In genomic region chr5:135106758-135107256, GRCm38 (mm10) we compare ENCODE assay signal across 9 mouse cellular contexts. TPM values are rescaled to one million over a fixed set of nuclear protein-coding genes. Genes with fewer than 3 reads are reported as not detected.
A peak's percentile ranks its signal among the peaks of the same experiment; 100 is the strongest.
DNase-seq lines count a peak whose midpoint lies in the region; ATAC-seq and TF ChIP-seq lines count a peak whose summit lies in the region.
"Had no signal": no experiment of that assay in that cellular context is flagged by ENCODE, and none has a peak within 500 bp of the region (broad histone marks: within the 10 kb centered on the region; RNA-seq: fewer than 3 reads in every experiment).

No protein-coding gene starts in this region.

- under 1% methylated on average over 48 of the region's 48 CpGs for WGBS in forebrain, embryonic 14.5 days
- WGBS in liver, embryonic 15.5 days (ENCODE audit: insufficient replicate concordance): under 1% methylated on average over 48 of the region's 48 CpGs
- WGBS in neural tube, embryonic 12.5 days: under 1% methylated on average over 48 of the region's 48 CpGs
- 1% methylated on average over 47 of the region's 48 CpGs for WGBS in stomach, postnatal 0 days

- no peak for TF ChIP-seq EP300 in stomach, postnatal 0 days (optimal IDR thresholded peaks at IDR 0.05)

- H3K4me1 ChIP-seq in E14TG2a.4 (replicated peaks; ENCODE audit: low read depth, low read length): peaks cover 29% of the 10 kb centered on the region
- H3K4me1 ChIP-seq in forebrain, embryonic 14.5 days (ENCODE audit: control insufficient read depth, insufficient read depth, low read length): 0 out of 2 replicates have a peak, but pooled peaks cover 3% of the 10 kb centered on the region
- peaks cover 18% of the 10 kb centered on the region; the same call in 1 of the 2 replicates for H3K4me1 ChIP-seq in liver, embryonic 15.5 days (replicated peaks)
- H3K4me1 ChIP-seq in neural tube, embryonic 12.5 days: peaks cover 15% of the 10 kb centered on the region
- no peaks in the 10 kb centered on the region for H3K4me1 ChIP-seq in stomach, postnatal 0 days (replicated peaks; ENCODE audit: control insufficient read depth, insufficient read depth)

- H3K9ac ChIP-seq in forebrain, embryonic 14.5 days (ENCODE audit: low read length): peak overlapping the region; percentile 56
- H3K9ac ChIP-seq in liver, embryonic 15.5 days: peak overlapping the region; percentile 40; the same call in 1 of the 2 replicates
- 0 out of 2 replicates have a peak overlapping the region, but pooled peaks have one; percentile 26 for H3K9ac ChIP-seq in neural tube, embryonic 12.5 days
- peak overlapping the region; percentile 62 for H3K9ac ChIP-seq in stomach, postnatal 0 days (ENCODE audit: low read length)

- H3K4me2 ChIP-seq in forebrain, embryonic 14.5 days (ENCODE audit: low read length): peak overlapping the region; percentile 84
- peak overlapping the region; percentile 67 for H3K4me2 ChIP-seq in liver, embryonic 15.5 days
- H3K4me2 ChIP-seq in neural tube, embryonic 12.5 days (replicated peaks): peak overlapping the region; percentile 88
- peak overlapping the region; percentile 85 for H3K4me2 ChIP-seq in stomach, postnatal 0 days (replicated peaks; ENCODE audit: low read depth)

- peak overlapping the region; percentile 84 for H3K4me3 ChIP-seq in E14TG2a.4 (replicated peaks; ENCODE audit: low read length)
- peak overlapping the region; percentile 38 for H3K4me3 ChIP-seq in forebrain, embryonic 14.5 days (ENCODE audit: low read depth, low read length)
- H3K4me3 ChIP-seq in liver, embryonic 15.5 days (replicated peaks): peak overlapping the region; percentile 52
- H3K4me3 ChIP-seq in neural tube, embryonic 12.5 days: peak overlapping the region; percentile 40
- H3K4me3 ChIP-seq in stomach, postnatal 0 days (ENCODE audit: low read depth, low read length): peak overlapping the region; percentile 47

- H3K9me3 ChIP-seq in E14TG2a.4 (ENCODE audit: low read length): no peaks in the 10 kb centered on the region
- no peaks in the 10 kb centered on the region for H3K9me3 ChIP-seq in forebrain, embryonic 14.5 days (replicated peaks; ENCODE audit: control insufficient read depth, low read length)
- no peaks in the 10 kb centered on the region for H3K9me3 ChIP-seq in liver, embryonic 15.5 days (replicated peaks)
- H3K9me3 ChIP-seq in neural tube, embryonic 12.5 days: no peaks in the 10 kb centered on the region
- H3K9me3 ChIP-seq in stomach, postnatal 0 days (ENCODE audit: control insufficient read depth, low read length): no peaks in the 10 kb centered on the region

- H3K27ac ChIP-seq in forebrain, embryonic 14.5 days (ENCODE audit: low read depth, low read length): no peak overlapping the region
- H3K27ac ChIP-seq in liver, embryonic 15.5 days (replicated peaks): peak overlapping the region; percentile 38; the same call in 1 of the 2 replicates
- no peak overlapping the region for H3K27ac ChIP-seq in neural tube, embryonic 12.5 days
- no peak overlapping the region for H3K27ac ChIP-seq in stomach, postnatal 0 days (replicated peaks)

- intact Hi-C loops in heart, postnatal 10 days (cut with DNase I): no loop called here

- no peak for TF ChIP-seq CTCF in E14TG2a.4 (conservative IDR thresholded peaks at IDR 0.05; ENCODE audit: low read length)
- TF ChIP-seq CTCF in stomach, postnatal 0 days (IDR thresholded peaks at IDR 0.05; ENCODE audit: low read depth): no peak

- H3K27me3 ChIP-seq in E14TG2a.4 (ENCODE audit: insufficient read depth, low read length): peaks cover 78% of the 10 kb centered on the region
- H3K27me3 ChIP-seq in forebrain, embryonic 14.5 days (replicated peaks; ENCODE audit: control insufficient read depth, insufficient read depth, low read length): peaks cover 50% of the 10 kb centered on the region
- peaks cover 73% of the 10 kb centered on the region for H3K27me3 ChIP-seq in liver, embryonic 15.5 days
- peaks cover 53% of the 10 kb centered on the region for H3K27me3 ChIP-seq in neural tube, embryonic 12.5 days (replicated peaks)
- H3K27me3 ChIP-seq in stomach, postnatal 0 days (ENCODE audit: control insufficient read depth, insufficient read depth, low read length): no peaks in the 10 kb centered on the region; the same call in 1 of the 2 replicates

- no peaks in the 10 kb centered on the region for H3K36me3 ChIP-seq in E14TG2a.4 (ENCODE audit: insufficient read depth, low read length)
- H3K36me3 ChIP-seq in forebrain, embryonic 14.5 days (ENCODE audit: control insufficient read depth, insufficient read depth, low read length): no peaks in the 10 kb centered on the region
- H3K36me3 ChIP-seq in liver, embryonic 15.5 days (replicated peaks): no peaks in the 10 kb centered on the region
- no peaks in the 10 kb centered on the region for H3K36me3 ChIP-seq in neural tube, embryonic 12.5 days
- no peaks in the 10 kb centered on the region for H3K36me3 ChIP-seq in stomach, postnatal 0 days (ENCODE audit: control insufficient read depth, insufficient read depth, low read length)

- DNase-seq in cerebellum, adult 11-12 months: peak; percentile 36
- DNase-seq in forebrain, embryonic 14.5 days (ENCODE audit: low spot score): peak; percentile 97
- peak; percentile 90 for DNase-seq in heart, postnatal 10 days
- peak; percentile 97 for DNase-seq in kidney, postnatal 25 days
- peak; percentile 89 for DNase-seq in stomach, postnatal 0 days (ENCODE audit: low spot score)

- peak; percentile 97 for ATAC-seq in forebrain, embryonic 14.5 days
- ATAC-seq in liver, embryonic 15.5 days (ENCODE audit: insufficient read depth): peak; percentile 58
- ATAC-seq in neural tube, embryonic 12.5 days (ENCODE audit: low FRiP score, low read depth): peak; percentile 86
- peak; percentile 83 for ATAC-seq in stomach, postnatal 0 days (ENCODE audit: low FRiP score, low TSS enrichment)

RNA-seq across cellular contexts. Expression of gene Mlxipl, which starts 17.1 kb away (rescaled TPM):
- polyA plus RNA-seq in forebrain, embryonic 14.5 days (2014; fragmentation: Nextera tagmentation; extraction: Ambion mirVana): 0.36 and 0.64 TPM in 2 replicates
- 10 to 100 TPM; 12.2 to 15.9 TPM for total RNA-seq in heart, postnatal 10 days (2021)
- polyA plus RNA-seq in liver, embryonic 15.5 days (2015; fragmentation: Nextera tagmentation; extraction: Ambion mirVana): 9.6 and 11.9 TPM in 2 replicates
- 0.58 and 0.66 TPM in 2 replicates for polyA plus RNA-seq in neural tube, embryonic 12.5 days (2016; fragmentation: Nextera tagmentation; extraction: Ambion mirVana)
- 0.22 and 0.91 TPM in 2 replicates for polyA plus RNA-seq in stomach, postnatal 0 days (2015; fragmentation: Nextera tagmentation; extraction: Ambion mirVana)
- total RNA-seq: MEL had no signal

RNA-seq across cellular contexts. Expression of gene Vps37d, which starts 28.7 kb away (rescaled TPM):
- 25.0 and 28.9 TPM in 2 replicates for polyA plus RNA-seq in forebrain, embryonic 14.5 days (2014; fragmentation: Nextera tagmentation; extraction: Ambion mirVana)
- 1 to 10 TPM; 1.8 to 1.9 TPM for total RNA-seq in heart, postnatal 10 days (2021)
- polyA plus RNA-seq in liver, embryonic 15.5 days (2015; fragmentation: Nextera tagmentation; extraction: Ambion mirVana): 0.13 and 0.30 TPM in 2 replicates
- polyA plus RNA-seq in neural tube, embryonic 12.5 days (2016; fragmentation: Nextera tagmentation; extraction: Ambion mirVana): 37.0 and 37.8 TPM in 2 replicates
- 3.3 and 3.4 TPM in 2 replicates for polyA plus RNA-seq in stomach, postnatal 0 days (2015; fragmentation: Nextera tagmentation; extraction: Ambion mirVana)

RNA-seq across cellular contexts. Expression of gene Bud23, which starts 42.0 kb away (rescaled TPM):
- 89.1 and 92.7 TPM in 2 replicates for polyA plus RNA-seq in forebrain, embryonic 14.5 days (2014; fragmentation: Nextera tagmentation; extraction: Ambion mirVana)
- total RNA-seq in heart, postnatal 10 days (2021): 10 to 100 TPM; 23.7 to 27.6 TPM
- polyA plus RNA-seq in liver, embryonic 15.5 days (2015; fragmentation: Nextera tagmentation; extraction: Ambion mirVana): 52.7 and 56.4 TPM in 2 replicates
- 106 and 112 TPM in 2 replicates for polyA plus RNA-seq in neural tube, embryonic 12.5 days (2016; fragmentation: Nextera tagmentation; extraction: Ambion mirVana)
- 46.8 and 51.9 TPM in 2 replicates for polyA plus RNA-seq in stomach, postnatal 0 days (2015; fragmentation: Nextera tagmentation; extraction: Ambion mirVana)

RNA-seq across cellular contexts. Expression of gene Tbl2, which starts 42.6 kb away (rescaled TPM):
- 16.3 and 17.4 TPM in 2 replicates for polyA plus RNA-seq in forebrain, embryonic 14.5 days (2014; fragmentation: Nextera tagmentation; extraction: Ambion mirVana)
- 10 to 100 TPM; 13.0 to 15.6 TPM for total RNA-seq in heart, postnatal 10 days (2021)
- 11.7 and 12.2 TPM in 2 replicates for polyA plus RNA-seq in liver, embryonic 15.5 days (2015; fragmentation: Nextera tagmentation; extraction: Ambion mirVana)
- 23.6 and 23.8 TPM in 2 replicates for polyA plus RNA-seq in neural tube, embryonic 12.5 days (2016; fragmentation: Nextera tagmentation; extraction: Ambion mirVana)
- 9.9 and 11.6 TPM in 2 replicates for polyA plus RNA-seq in stomach, postnatal 0 days (2015; fragmentation: Nextera tagmentation; extraction: Ambion mirVana)

RNA-seq across cellular contexts. Expression of gene Dnajc30, which starts 42.8 kb away (rescaled TPM):
- polyA plus RNA-seq in forebrain, embryonic 14.5 days (2014; fragmentation: Nextera tagmentation; extraction: Ambion mirVana): 36.3 and 38.8 TPM in 2 replicates
- 10 to 100 TPM; 24.9 to 27.0 TPM for total RNA-seq in heart, postnatal 10 days (2021)
- polyA plus RNA-seq in liver, embryonic 15.5 days (2015; fragmentation: Nextera tagmentation; extraction: Ambion mirVana): 14.3 and 14.9 TPM in 2 replicates
- 30.3 and 32.2 TPM in 2 replicates for polyA plus RNA-seq in neural tube, embryonic 12.5 days (2016; fragmentation: Nextera tagmentation; extraction: Ambion mirVana)
- 24.3 and 26.1 TPM in 2 replicates for polyA plus RNA-seq in stomach, postnatal 0 days (2015; fragmentation: Nextera tagmentation; extraction: Ambion mirVana)

Comparison
In these comparisons a context has a peak if more than half of its experiments do, and no peak if none do; other contexts are left out.
1. DNase-seq: peak in every context shown above with its lines; median percentile 97 in forebrain, embryonic 14.5 days; 97 in kidney, postnatal 25 days; 90 in heart, postnatal 10 days; 89 in stomach, postnatal 0 days; 36 in cerebellum, adult 11-12 months.